Mouse (Mus musculus) ES-E14 (cell line): ENCODE data around the gene Gpbp1. TPM values are rescaled to one million over a fixed set of nuclear protein-coding genes. Genes with fewer than 3 reads are reported as not detected.

Source experiments
- DNase-seq: peaks from one replicate; pipeline ENCODE4 v3.0.0-alpha.2; 2013; ENCODE audit warnings: low read depth, low spot score
- H3K27ac ChIP-seq: 2 replicates; pipeline ENCODE4 v1.5.1; 2012; ENCODE audit warnings: low read depth, mild to moderate bottlenecking, low read length, moderate library complexity, mixed read lengths; ENCODE audit not compliant: poor library complexity, insufficient read depth, severe bottlenecking
- H3K36me3 ChIP-seq: 2 replicates; pipeline ENCODE4 v1.6.1; 2012; ENCODE audit warnings: mild to moderate bottlenecking, low read length, moderate library complexity, mixed read lengths; ENCODE audit not compliant: control insufficient read depth, poor library complexity, insufficient read depth, severe bottlenecking
- H3K4me1 ChIP-seq, 2 experiments: fragments of 150-350 bp in 1 of 2; sonication (generic) in 1 of 2; 2 replicates each; pipeline ENCODE4 v1.6.1; 2012; ENCODE audit warnings: low read length in 2 of 2, mild to moderate bottlenecking in 1 of 2, mixed read lengths in 1 of 2; ENCODE audit not compliant: control insufficient read depth in 2 of 2, insufficient read depth in 2 of 2, poor library complexity in 1 of 2
- H3K4me3 ChIP-seq, 2 experiments: fragments of 150-350 bp in 1 of 2; sonication (generic) in 1 of 2; 2 replicates each; pipeline ENCODE4 v1.5.1; 2012; ENCODE audit warnings: low read length in 2 of 2, low read depth in 1 of 2, mild to moderate bottlenecking in 1 of 2, mixed read lengths in 1 of 2; ENCODE audit not compliant: insufficient read depth in 1 of 2, poor library complexity in 1 of 2, severe bottlenecking in 1 of 2
- H3K9ac ChIP-seq: 2 replicates; pipeline ENCODE4 v1.6.1; 2012; ENCODE audit warnings: low read depth, mild to moderate bottlenecking, low read length, mixed read lengths; ENCODE audit not compliant: poor library complexity, insufficient read depth, severe bottlenecking
- H3K9me3 ChIP-seq: fragments of 150-350 bp; sonication (generic); 2 replicates; pipeline ENCODE4 v1.6.1; 2012; ENCODE audit warnings: low read depth, mild to moderate bottlenecking, low read length; ENCODE audit not compliant: control insufficient read depth, insufficient read depth
- CHD2 ChIP-seq: IDR thresholded peaks from 2 replicates; pipeline ENCODE4 v1.6.1; 2014; ENCODE audit warnings: mild to moderate bottlenecking, low read depth, low read length, inconsistent platforms
- HCFC1 ChIP-seq: IDR thresholded peaks from 2 replicates; pipeline ENCODE4 v1.6.1; 2012; ENCODE audit warnings: low read length, inconsistent platforms, borderline replicate concordance; ENCODE audit not compliant: insufficient read depth
- MAFK ChIP-seq: IDR thresholded peaks from 2 replicates; pipeline ENCODE4 v1.6.1; 2014; ENCODE audit warnings: mild to moderate bottlenecking, low read depth, low read length, inconsistent platforms; ENCODE audit not compliant: insufficient read depth
- ZC3H11A ChIP-seq: IDR thresholded peaks from 2 replicates; pipeline ENCODE4 v1.6.1; 2012; ENCODE audit warnings: low read depth, mild to moderate bottlenecking, inconsistent platforms, low read length, borderline replicate concordance
- ZNF384 ChIP-seq: IDR thresholded peaks from 2 replicates; pipeline ENCODE4 v1.6.1; 2012; ENCODE audit warnings: low read depth, low read length, inconsistent platforms
- in situ Hi-C, 2 experiments: fragments of 600-800 bp; cut with MboI; formaldehyde crosslinking; loops; one replicate each; pipeline ENCODE4 v1.15.1; 2025; ENCODE audit warnings: low sequenced_read_pairs in 2 of 2, inconsistent platforms in 1 of 2; ENCODE audit not compliant: unreplicated experiment in 2 of 2
- total RNA-seq: library from RNA; depleted of rRNA; stranded (reverse); fragments of 300-350 nt; gene quantifications from 2 replicates; pipeline ENCODE4 v1.2.3, GENCODE M21; 2012

Gene Gpbp1
- total RNA-seq, 1 experiment, result 74.6 TPM

GRCm38 (mm10) chr13:111397061-111397460 is 92.8 kb downstream of the Gpbp1 start:
- in situ Hi-C loops, result no loop called here
- Histone ChIP-seq H3K27ac (no peak overlapping the region), H3K36me3 (no peaks in the 10 kb centered on the region), H3K9me3 (no peaks in the 10 kb centered on the region), H3K4me1 (peaks cover 7 to 14% of the 10 kb centered on the region in 2 experiments; a peak in 3 of 4 replicates), H3K9ac (no peak overlapping the region), H3K4me3 (no peak overlapping the region)
- no peak for DNase-seq
- TF ChIP-seq ZC3H11A (no peak), CHD2 (no peak), ZNF384 (no peak), HCFC1 (no peak), MAFK (no peak)

GRCm38 (mm10) chr13:111395528-111395927 is 94.4 kb downstream of the Gpbp1 start:
- no peak for DNase-seq
- Histone ChIP-seq H3K4me3 (no peak overlapping the region), H3K4me1 (peaks cover 7 to 14% of the 10 kb centered on the region in 2 experiments; a peak in 3 of 4 replicates), H3K9ac (no peak overlapping the region), H3K36me3 (no peaks in the 10 kb centered on the region), H3K9me3 (no peaks in the 10 kb centered on the region), H3K27ac (no peak overlapping the region)
- in situ Hi-C loops, result no loop called here
- TF ChIP-seq ZNF384, result no peak
- TF ChIP-seq MAFK, result no peak
- TF ChIP-seq CHD2, result no peak
- no peak for TF ChIP-seq ZC3H11A

- no peaks in the 10 kb centered on the region for H3K36me3 ChIP-seq
- no peaks in the 10 kb centered on the region for H3K9me3 ChIP-seq
- no peak for TF ChIP-seq HCFC1
- TF ChIP-seq ZNF384, result no peak
- no peak for TF ChIP-seq MAFK
- no peak for TF ChIP-seq CHD2
- no peak for TF ChIP-seq ZC3H11A
- in situ Hi-C loops, result no loop called here
- H3K9ac ChIP-seq, result no peak overlapping the region
- H3K27ac ChIP-seq, result no peak overlapping the region
- peaks cover 7 to 14% of the 10 kb centered on the region in 2 experiments; a peak in 3 of 4 replicates for H3K4me1 ChIP-seq
- H3K4me3 ChIP-seq, result no peak overlapping the region
- DNase-seq, result no peak
Measured at GRCm38 (mm10) chr13:111394904-111395303, 95.0 kb downstream of the Gpbp1 start.

GRCm38 (mm10) chr13:111394341-111394740 is 95.6 kb downstream of the Gpbp1 start:
- Histone ChIP-seq H3K9me3 (no peaks in the 10 kb centered on the region), H3K27ac (no peak overlapping the region), H3K36me3 (no peaks in the 10 kb centered on the region), H3K4me3 (no peak overlapping the region), H3K4me1 (peaks cover 7 to 14% of the 10 kb centered on the region in 2 experiments; a peak in 3 of 4 replicates), H3K9ac (no peak overlapping the region)
- in situ Hi-C loops, result no loop called here
- TF ChIP-seq ZNF384 (no peak), MAFK (no peak), HCFC1 (no peak), ZC3H11A (no peak), CHD2 (no peak)
- no peak for DNase-seq

GRCm38 (mm10) chr13:111393426-111393825 is 96.5 kb downstream of the Gpbp1 start:
- Histone ChIP-seq H3K9ac (no peak overlapping the region), H3K4me3 (no peak overlapping the region), H3K9me3 (no peaks in the 10 kb centered on the region), H3K4me1 (peaks cover 6 to 14% of the 10 kb centered on the region in 2 experiments; a peak in 3 of 4 replicates), H3K27ac (no peak overlapping the region), H3K36me3 (no peaks in the 10 kb centered on the region)
- in situ Hi-C loops, result no loop called here
- no peak for TF ChIP-seq ZC3H11A
- TF ChIP-seq HCFC1, result no peak
- TF ChIP-seq MAFK, result no peak
- no peak for TF ChIP-seq CHD2
- TF ChIP-seq ZNF384, result no peak
- DNase-seq, result peak; percentile 34
